Mouse (Mus musculus) testis, adult 2 months (tissue): ENCODE measurements around the gene Lrrc7.

ENCODE experiments used
- CTCF ChIP-seq: fragments of 200-500 bp; IDR thresholded peaks from 2 replicates; pipeline ENCODE4 v1.5.1; 2012; ENCODE audit warnings: low read depth, mild to moderate bottlenecking, inconsistent platforms, low read length, moderate library complexity; ENCODE audit not compliant: control insufficient read depth, insufficient read depth, insufficient replicate concordance
- POLR2A ChIP-seq: fragments of 200-500 bp; IDR thresholded peaks from 2 replicates; pipeline ENCODE4 v1.6.1; 2012; ENCODE audit warnings: low read depth, mild to moderate bottlenecking, inconsistent platforms, low read length, moderate library complexity; ENCODE audit not compliant: control insufficient read depth

DNA sequence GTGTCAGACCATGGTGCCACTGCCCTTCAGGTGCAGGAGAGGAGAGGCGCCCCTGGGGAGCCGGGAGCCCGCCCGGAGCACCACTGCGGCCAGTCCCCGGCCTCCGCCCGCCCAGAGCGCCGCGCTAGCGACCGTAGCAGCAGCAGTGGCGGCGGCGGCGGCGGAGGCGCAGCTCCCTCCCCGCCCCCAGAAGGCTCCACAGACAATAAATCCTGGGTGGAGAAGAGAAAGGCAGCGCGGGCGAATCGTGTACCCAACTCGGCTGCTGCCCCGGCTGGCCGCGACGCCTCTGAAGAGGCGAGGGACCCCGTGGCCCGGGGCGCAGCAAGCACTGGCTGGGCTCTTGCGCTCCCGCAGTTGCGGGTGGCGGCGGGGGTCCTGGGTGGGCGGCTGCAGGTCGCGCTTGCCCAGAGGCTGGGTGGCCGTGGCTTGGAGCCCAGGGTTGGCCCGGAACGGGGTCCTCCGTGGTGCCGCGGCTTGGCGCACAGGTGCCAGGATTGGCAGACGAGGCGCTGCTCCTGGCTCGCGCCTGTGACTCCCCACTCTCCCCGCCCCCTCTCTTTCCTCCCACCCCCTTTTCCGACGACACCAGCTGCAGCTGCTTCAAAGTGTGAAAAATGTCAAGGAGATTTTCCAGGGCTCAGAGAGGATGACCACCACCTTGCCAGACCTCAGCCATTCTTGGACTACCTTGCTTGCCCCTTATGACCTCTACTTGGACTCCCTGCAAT, 600 bp downstream of the Lrrc7 start:
- TF ChIP-seq CTCF (no peak), POLR2A (no peak)
